Mouse (Mus musculus) ES-Bruce4 (cell line): ENCODE results near the gene Medag. TPM values are rescaled to one million over a fixed set of nuclear protein-coding genes. Genes with fewer than 3 reads are reported as not detected.

Experiments used
- H3K27ac ChIP-seq: 2 replicates; pipeline ENCODE4 v1.5.1; 2012; ENCODE audit warnings: low read length, inconsistent platforms; ENCODE audit not compliant: insufficient read depth
- H3K27me3 ChIP-seq: 2 replicates; pipeline ENCODE4 v1.6.1; 2012; ENCODE audit warnings: mild to moderate bottlenecking, low read length, inconsistent platforms; ENCODE audit not compliant: control insufficient read depth, poor library complexity, insufficient read depth, severe bottlenecking
- H3K36me3 ChIP-seq: 2 replicates; pipeline ENCODE4 v1.6.1; 2012; ENCODE audit warnings: inconsistent platforms, mild to moderate bottlenecking, low read length, moderate library complexity; ENCODE audit not compliant: control insufficient read depth, poor library complexity, insufficient read depth, severe bottlenecking
- H3K4me1 ChIP-seq: one replicate; pipeline ENCODE4 v1.8.1; 2011; ENCODE audit warnings: low read length; ENCODE audit not compliant: control insufficient read depth, insufficient read depth
- H3K4me3 ChIP-seq: 2 replicates; pipeline ENCODE4 v1.5.1; 2011; ENCODE audit warnings: low read depth, mild to moderate bottlenecking, low read length
- H3K9ac ChIP-seq: 2 replicates; pipeline ENCODE4 v1.6.1; 2012; ENCODE audit warnings: low read depth, mild to moderate bottlenecking, inconsistent platforms; ENCODE audit not compliant: poor library complexity, severe bottlenecking
- H3K9me3 ChIP-seq: replicated peaks from 2 replicates; pipeline ENCODE4 v1.6.1; 2012; ENCODE audit warnings: mild to moderate bottlenecking, low read length, inconsistent platforms; ENCODE audit not compliant: control insufficient read depth, poor library complexity, insufficient read depth, severe bottlenecking
- CTCF ChIP-seq: IDR thresholded peaks from one replicate; pipeline ENCODE4 v1.8.1; 2011; ENCODE audit warnings: low read depth, low read length
- EP300 ChIP-seq: IDR thresholded peaks from 2 replicates; pipeline ENCODE4 v1.6.1; 2011; ENCODE audit warnings: low read depth, low read length; ENCODE audit not compliant: insufficient read depth
- POLR2A ChIP-seq: IDR thresholded peaks from one replicate; pipeline ENCODE4 v1.8.1; 2011; ENCODE audit warnings: low read length; ENCODE audit not compliant: insufficient read depth
- polyA plus RNA-seq: library from polyadenylated mRNA; stranded (reverse); fragments of >200 nt; gene quantifications from 2 replicates; pipeline ENCODE4 v1.2.4, GENCODE M21; 2011; ENCODE audit warnings: low read depth; ENCODE audit not compliant: missing spikeins, insufficient read depth, insufficient read length

Gene Medag
- polyA plus RNA-seq, 1 experiment = 0.30 TPM

GRCm38 (mm10) chr5:149439531-149440179 lies 28.1 kb downstream of the Medag start, which contains the start of gene Tex26:
TSS of gene Tex26 (plus strand) at chr5:149439660.
- no peak within 1 kb of the TSS for H3K9ac ChIP-seq
- no peak within 1 kb of the TSS for H3K27ac ChIP-seq
- no peak for TF ChIP-seq CTCF
- no peak for TF ChIP-seq EP300
- TF ChIP-seq POLR2A = no peak
- H3K9me3 ChIP-seq = no peaks in the 10 kb centered on the region
- no peaks in the 10 kb centered on the region for H3K36me3 ChIP-seq
- H3K4me3 ChIP-seq = peak within 1 kb of the TSS; percentile 75
- peaks cover 3% of the 10 kb centered on the region for H3K4me1 ChIP-seq
- H3K27me3 ChIP-seq = no peaks in the 10 kb centered on the region

DNA sequence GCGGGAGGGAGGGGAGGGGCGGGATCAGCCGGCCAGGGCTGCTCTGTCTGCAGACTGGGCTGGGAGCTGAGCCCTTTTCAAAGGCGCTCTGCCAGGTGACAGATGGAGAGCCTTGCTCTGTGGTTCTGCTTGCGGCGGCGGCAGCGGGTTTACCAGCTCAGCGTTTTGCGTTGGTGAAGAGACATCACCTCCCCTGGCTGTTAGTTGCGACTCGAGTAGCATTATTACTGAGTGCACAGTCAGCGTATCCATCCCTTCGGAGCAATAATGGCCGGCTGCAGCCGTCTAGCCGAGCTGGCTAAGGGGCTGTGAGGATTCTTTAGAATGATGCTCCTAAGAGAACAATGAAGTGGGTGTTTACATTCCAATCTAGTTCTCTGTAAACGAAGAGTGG lies 28.6 kb downstream of the Medag start:
- Histone ChIP-seq H3K4me1 (peaks cover 3% of the 10 kb centered on the region), H3K27me3 (no peaks in the 10 kb centered on the region), H3K36me3 (no peaks in the 10 kb centered on the region), H3K27ac (no peak overlapping the region), H3K9me3 (no peaks in the 10 kb centered on the region), H3K4me3 (peak overlapping the region; percentile 75), H3K9ac (no peak overlapping the region)
- TF ChIP-seq CTCF = no peak
- TF ChIP-seq EP300 = no peak
- TF ChIP-seq POLR2A = no peak

- peaks cover 3% of the 10 kb centered on the region for H3K4me1 ChIP-seq
- no peak for TF ChIP-seq POLR2A
- no peak for TF ChIP-seq EP300
- TF ChIP-seq CTCF = no peak
- H3K27ac ChIP-seq = no peak overlapping the region
- no peak overlapping the region for H3K4me3 ChIP-seq
- H3K9me3 ChIP-seq = no peaks in the 10 kb centered on the region
- no peak overlapping the region for H3K9ac ChIP-seq
- no peaks in the 10 kb centered on the region for H3K36me3 ChIP-seq
- H3K27me3 ChIP-seq = no peaks in the 10 kb centered on the region
These were observed 30.2 kb downstream of the Medag start for GRCm38 (mm10) chr5:149441646-149442276.

DNA sequence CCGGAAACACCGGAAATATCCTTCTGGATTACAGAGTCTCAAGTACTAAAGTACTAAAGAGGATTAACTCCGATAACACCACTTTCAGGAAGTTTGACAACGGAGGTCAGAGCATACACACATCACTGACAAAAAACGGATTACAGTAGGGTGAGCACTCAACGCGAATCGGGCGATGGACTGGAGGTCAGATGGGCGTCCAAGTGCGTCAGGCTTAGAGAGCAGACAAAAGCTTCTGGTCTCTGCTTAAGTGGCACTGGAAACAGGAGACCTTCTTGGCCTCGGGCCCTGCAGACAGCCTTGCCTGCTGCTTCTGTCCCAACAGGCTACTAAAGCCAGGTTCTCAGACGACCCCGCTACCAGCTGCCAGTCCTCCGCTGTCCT lies 30.7 kb downstream of the Medag start:
- H3K36me3 ChIP-seq = no peaks in the 10 kb centered on the region
- peaks cover 3% of the 10 kb centered on the region for H3K4me1 ChIP-seq
- H3K4me3 ChIP-seq = no peak overlapping the region
- TF ChIP-seq EP300 (no peak), POLR2A (no peak), CTCF (no peak)
- no peaks in the 10 kb centered on the region for H3K27me3 ChIP-seq
- no peaks in the 10 kb centered on the region for H3K9me3 ChIP-seq
- H3K27ac ChIP-seq = no peak overlapping the region
- H3K9ac ChIP-seq = no peak overlapping the region

- Histone ChIP-seq H3K4me3 (no peak overlapping the region), H3K27ac (no peak overlapping the region), H3K9me3 (peaks cover 4% of the 10 kb centered on the region; the same call in 1 of the 2 replicates), H3K9ac (no peak overlapping the region), H3K4me1 (peaks cover 3% of the 10 kb centered on the region), H3K36me3 (no peaks in the 10 kb centered on the region), H3K27me3 (no peaks in the 10 kb centered on the region)
- no peak for TF ChIP-seq POLR2A
- no peak for TF ChIP-seq EP300
- TF ChIP-seq CTCF = no peak
These were observed 32.9 kb downstream of the Medag start for GRCm38 (mm10) chr5:149444451-149444850.

DNA sequence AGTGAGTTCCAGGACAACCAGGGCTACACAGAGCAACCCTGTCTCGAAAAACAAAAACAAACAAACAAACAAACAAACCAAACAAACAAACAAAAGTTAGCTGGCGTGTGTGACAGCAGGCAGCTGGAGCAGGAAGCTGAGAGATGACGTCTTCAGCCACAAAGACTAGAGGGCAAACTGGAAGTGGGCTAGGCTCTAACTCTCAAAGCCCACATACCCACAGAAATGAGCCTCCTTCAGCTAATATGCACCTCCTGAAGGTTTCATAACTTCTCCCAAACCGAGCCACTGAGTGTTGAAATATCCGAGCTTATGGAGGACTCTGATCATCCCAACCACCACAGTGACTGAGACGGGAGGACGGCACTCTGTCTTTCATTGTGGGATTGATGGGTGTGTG lies 34.9 kb downstream of the Medag start:
- Histone ChIP-seq H3K27me3 (no peaks in the 10 kb centered on the region), H3K4me1 (no peaks in the 10 kb centered on the region), H3K27ac (no peak overlapping the region), H3K36me3 (no peaks in the 10 kb centered on the region), H3K9me3 (peaks cover 4% of the 10 kb centered on the region; the same call in 1 of the 2 replicates), H3K9ac (no peak overlapping the region), H3K4me3 (no peak overlapping the region)
- TF ChIP-seq POLR2A (no peak), CTCF (no peak), EP300 (no peak)
